ENCODE assay signal across 23 mouse cellular contexts in genomic region chr19:42356854-42357253, GRCm38 (mm10).
DNase-seq lines count a peak whose midpoint lies in the region; ATAC-seq and TF ChIP-seq lines count a peak whose summit lies in the region.
"Had no signal": no experiment of that assay in that cellular context is flagged by ENCODE, and none has a peak within 500 bp of the region (broad histone marks: within the 10 kb centered on the region; RNA-seq: fewer than 3 reads in every experiment).

No protein-coding gene starts in this region.

- H3K36me3 ChIP-seq in embryonic facial prominence, embryonic 14.5 days (ENCODE audit: control insufficient read depth, insufficient read depth, low read length) = no peaks in the 10 kb centered on the region
- no peaks in the 10 kb centered on the region for H3K36me3 ChIP-seq in embryonic facial prominence, embryonic 10.5 days (replicated peaks)
- H3K36me3 ChIP-seq in limb, embryonic 13.5 days = no peaks in the 10 kb centered on the region
- H3K36me3 ChIP-seq in limb, embryonic 10.5 days = no peaks in the 10 kb centered on the region
- H3K36me3 ChIP-seq: embryonic facial prominence, embryonic 12.5 days; forebrain, embryonic 12.5 days; forebrain, embryonic 15.5 days; hindbrain, embryonic 12.5 days; hindbrain, embryonic 15.5 days had no signal

- H3K4me2 ChIP-seq in embryonic facial prominence, embryonic 14.5 days (ENCODE audit: low read depth, low read length) = no peak overlapping the region
- no peak overlapping the region for H3K4me2 ChIP-seq in limb, embryonic 13.5 days (replicated peaks)
- H3K4me2 ChIP-seq: embryonic facial prominence, embryonic 12.5 days; forebrain, embryonic 12.5 days; forebrain, embryonic 15.5 days; heart, embryonic 11.5 days; hindbrain, embryonic 12.5 days; hindbrain, embryonic 15.5 days had no signal

- no peaks in the 10 kb centered on the region for H3K27me3 ChIP-seq in embryonic facial prominence, embryonic 14.5 days (replicated peaks; ENCODE audit: control insufficient read depth, insufficient read depth, low read length)
- H3K27me3 ChIP-seq in embryonic facial prominence, embryonic 10.5 days (replicated peaks; ENCODE audit: low read depth, poor library complexity, severe bottlenecking) = no peaks in the 10 kb centered on the region
- H3K27me3 ChIP-seq in limb, embryonic 13.5 days = no peaks in the 10 kb centered on the region
- H3K27me3 ChIP-seq in limb, embryonic 10.5 days (ENCODE audit: low read depth, poor library complexity, severe bottlenecking) = no peaks in the 10 kb centered on the region
- H3K27me3 ChIP-seq: forebrain, embryonic 12.5 days; forebrain, embryonic 15.5 days; hindbrain, embryonic 12.5 days; hindbrain, embryonic 15.5 days had no signal

- WGBS in embryonic facial prominence, embryonic 14.5 days = 65% methylated on average over 5 of the region's 5 CpGs
- WGBS in embryonic facial prominence, embryonic 10.5 days = 77% methylated on average over 5 of the region's 5 CpGs
- WGBS in limb, embryonic 13.5 days = 36% methylated on average over 5 of the region's 5 CpGs
- WGBS in limb, embryonic 10.5 days = 83% methylated on average over 5 of the region's 5 CpGs

- no peaks in the 10 kb centered on the region for H3K4me1 ChIP-seq in embryonic facial prominence, embryonic 14.5 days (ENCODE audit: control insufficient read depth, insufficient read depth, low read length)
- H3K4me1 ChIP-seq in embryonic facial prominence, embryonic 10.5 days = peaks cover 3% of the 10 kb centered on the region; the same call in 1 of the 2 replicates
- peaks cover 24% of the 10 kb centered on the region for H3K4me1 ChIP-seq in limb, embryonic 13.5 days
- peaks cover 17% of the 10 kb centered on the region; the same call in 1 of the 2 replicates for H3K4me1 ChIP-seq in limb, embryonic 10.5 days
- H3K4me1 ChIP-seq: embryonic facial prominence, embryonic 12.5 days had no signal

- no peak for TF ChIP-seq CTCF in layer of hippocampus, adult 2 months (conservative IDR thresholded peaks at IDR 0.05)

- H3K4me3 ChIP-seq in embryonic facial prominence, embryonic 14.5 days (ENCODE audit: low read depth, low read length) = no peak overlapping the region
- H3K4me3 ChIP-seq in embryonic facial prominence, embryonic 10.5 days = no peak overlapping the region
- H3K4me3 ChIP-seq in layer of hippocampus, adult 2 months = no peak overlapping the region
- H3K4me3 ChIP-seq in limb, embryonic 13.5 days = no peak overlapping the region
- no peak overlapping the region for H3K4me3 ChIP-seq in limb, embryonic 10.5 days
- H3K4me3 ChIP-seq: embryonic facial prominence, embryonic 12.5 days; erythroblast, embryonic 14.5 days; forebrain, embryonic 12.5 days; forebrain, embryonic 15.5 days; gastrocnemius, adult 2 months; hindbrain, embryonic 12.5 days; hindbrain, embryonic 15.5 days had no signal

- no peak overlapping the region for H3K9ac ChIP-seq in embryonic facial prominence, embryonic 14.5 days (ENCODE audit: low read depth, low read length)
- no peak overlapping the region for H3K9ac ChIP-seq in limb, embryonic 13.5 days
- H3K9ac ChIP-seq: embryonic facial prominence, embryonic 12.5 days; forebrain, embryonic 12.5 days; forebrain, embryonic 15.5 days; hindbrain, embryonic 12.5 days; hindbrain, embryonic 15.5 days had no signal

- H3K9me3 ChIP-seq in embryonic facial prominence, embryonic 14.5 days (ENCODE audit: control insufficient read depth, low read length) = no peaks in the 10 kb centered on the region
- H3K9me3 ChIP-seq in embryonic facial prominence, embryonic 10.5 days = no peaks in the 10 kb centered on the region
- H3K9me3 ChIP-seq in limb, embryonic 13.5 days = no peaks in the 10 kb centered on the region
- H3K9me3 ChIP-seq in limb, embryonic 10.5 days (replicated peaks) = no peaks in the 10 kb centered on the region
- H3K9me3 ChIP-seq: embryonic facial prominence, embryonic 12.5 days; forebrain, embryonic 12.5 days; forebrain, embryonic 15.5 days; hindbrain, embryonic 12.5 days; hindbrain, embryonic 15.5 days had no signal

- DNase-seq in embryonic facial prominence, embryonic 14.5 days (ENCODE audit: low spot score) = peak; percentile 4
- no peak for DNase-seq in embryonic facial prominence, embryonic 10.5 days (ENCODE audit: low spot score)
- DNase-seq in layer of hippocampus, adult 2 months (ENCODE audit: low spot score in 2 of 2) = peak in 1 of 2 experiments; percentile 19
- DNase-seq in layer of hippocampus, postnatal 14 days (ENCODE audit: low spot score in 2 of 2) = no peak
- no peak for DNase-seq in limb, embryonic 10.5 days (ENCODE audit: low spot score)
- peak; percentile 29 to 47 for DNase-seq in right cerebral cortex, adult 2 months (ENCODE audit: low spot score in 2 of 2)
- DNase-seq in right cerebral cortex, postnatal 4 days = no peak
- DNase-seq: adrenal gland, adult 8-10 months; adrenal gland, postnatal 25 days; cerebellum, adult 18-20 months; cerebellum, adult 9-10 months; gastrocnemius, adult 2 months; gastrocnemius, postnatal 14 days; heart, adult 11 months had no signal

- ATAC-seq in embryonic facial prominence, embryonic 14.5 days (ENCODE audit: low read depth) = no peak
- ATAC-seq in limb, embryonic 13.5 days (ENCODE audit: low FRiP score, low read depth) = 0 out of 2 replicates have a peak, but pooled peaks have one; percentile 15
- ATAC-seq: activated CD4-positive, CD25-positive, alpha-beta regulatory T cell, adult 4 months; forebrain, embryonic 15.5 days had no signal

- H3K27ac ChIP-seq in embryonic facial prominence, embryonic 14.5 days (replicated peaks; ENCODE audit: low read depth, low read length) = no peak overlapping the region
- H3K27ac ChIP-seq in embryonic facial prominence, embryonic 10.5 days (replicated peaks) = no peak overlapping the region
- peak overlapping the region; percentile 72 for H3K27ac ChIP-seq in layer of hippocampus, adult 2 months
- no peak overlapping the region for H3K27ac ChIP-seq in limb, embryonic 13.5 days
- H3K27ac ChIP-seq in limb, embryonic 10.5 days = no peak overlapping the region
- H3K27ac ChIP-seq: embryonic facial prominence, embryonic 12.5 days; forebrain, embryonic 12.5 days; forebrain, embryonic 15.5 days; gastrocnemius, adult 2 months; hindbrain, embryonic 12.5 days; hindbrain, embryonic 15.5 days had no signal

Comparison
In these comparisons a context has a peak if more than half of its experiments do, and no peak if none do; other contexts are left out.
1. DNase-seq: peak in embryonic facial prominence, embryonic 14.5 days (single experiment) and right cerebral cortex, adult 2 months (2 of 2); none in embryonic facial prominence, embryonic 10.5 days (single experiment), layer of hippocampus, postnatal 14 days (0 of 2), limb, embryonic 10.5 days (single experiment) and right cerebral cortex, postnatal 4 days (single experiment).